Comparison of ENCODE assay signal across 8 mouse cellular contexts in genomic region chr13:23423286-23424051, GRCm38 (mm10). TPM values are rescaled to one million over a fixed set of nuclear protein-coding genes. Genes with fewer than 3 reads are reported as not detected.
A peak's percentile ranks its signal among the peaks of the same experiment; 100 is the strongest.
DNase-seq lines count a peak whose midpoint lies in the region; ATAC-seq and TF ChIP-seq lines count a peak whose summit lies in the region.

TSS of gene Abt1 (minus strand) at chr13:23423866.

- peak within 1 kb of the TSS; percentile 80 for H3K4me3 ChIP-seq in gastrocnemius, adult 2 months
- H3K4me3 ChIP-seq in hindbrain, postnatal 0 days (ENCODE audit: low read length), result peak within 1 kb of the TSS; percentile 94
- peak within 1 kb of the TSS; percentile 100 for H3K4me3 ChIP-seq in megakaryocyte, embryonic 14.5 days (replicated peaks)

- H3K9me3 ChIP-seq in hindbrain, postnatal 0 days (ENCODE audit: low read length), result no peaks in the 10 kb centered on the region
- H3K9me3 ChIP-seq in megakaryocyte, embryonic 14.5 days, result no peaks in the 10 kb centered on the region

- no peaks in the 10 kb centered on the region for H3K27me3 ChIP-seq in hindbrain, postnatal 0 days (ENCODE audit: insufficient read depth, low read length)
- H3K27me3 ChIP-seq in megakaryocyte, embryonic 14.5 days (replicated peaks), result no peaks in the 10 kb centered on the region

- no peak for TF ChIP-seq CTCF in gastrocnemius, adult 2 months (IDR thresholded peaks at IDR 0.05)
- TF ChIP-seq CTCF in hindbrain, postnatal 0 days (IDR thresholded peaks at IDR 0.05; ENCODE audit: low read depth), result no peak; the same call in 1 of the 2 replicates

- peak within 1 kb of the TSS; percentile 75 for H3K4me2 ChIP-seq in hindbrain, postnatal 0 days (ENCODE audit: low read depth, low read length)

- H3K4me1 ChIP-seq in hindbrain, postnatal 0 days (ENCODE audit: insufficient read depth, low read length), result peaks cover 7% of the 10 kb centered on the region
- H3K4me1 ChIP-seq in megakaryocyte, embryonic 14.5 days, result peaks cover 44% of the 10 kb centered on the region

- peak; percentile 49 for ATAC-seq in activated CD4-positive, CD25-positive, alpha-beta regulatory T cell, adult 4 months
- peak; percentile 84 for ATAC-seq in hindbrain, postnatal 0 days

- intact Hi-C loops in gastrocnemius, adult 2 months (cut with DNase I), result loop anchor here (1.0 to 5.0 kb wide), 2 partner anchors 175 to 259 kb away; partner anchors contain the start of genes Hist1h2ac and Hist1h2bc

- under 1% methylated on average over 48 of the region's 48 CpGs for WGBS in hindbrain, postnatal 0 days

- H3K27ac ChIP-seq in gastrocnemius, adult 2 months, result peak within 1 kb of the TSS; percentile 92
- peak within 1 kb of the TSS; percentile 57 for H3K27ac ChIP-seq in hindbrain, postnatal 0 days

- peaks cover 19% of the 10 kb centered on the region for H3K36me3 ChIP-seq in hindbrain, postnatal 0 days (ENCODE audit: insufficient read depth, low read length)
- H3K36me3 ChIP-seq in megakaryocyte, embryonic 14.5 days (replicated peaks; ENCODE audit: low read length), result peaks cover 42% of the 10 kb centered on the region

- DNase-seq in cerebellum, postnatal 4 days (ENCODE audit: low spot score in 2 of 2), result peak; percentile 96 to 97
- peak; percentile 95 for DNase-seq in gastrocnemius, adult 2 months
- DNase-seq in hindbrain, postnatal 0 days (ENCODE audit: low spot score), result peak; percentile 99
- DNase-seq in left cerebral cortex, adult 9 months (ENCODE audit: low spot score in 2 of 2), result peak; percentile 78 to 95
- DNase-seq in right cerebral cortex, adult 2 months (ENCODE audit: low spot score in 2 of 2), result peak; percentile 98
- peak; percentile 95 for DNase-seq in urinary bladder, postnatal 10 days (ENCODE audit: low spot score)

- H3K9ac ChIP-seq in hindbrain, postnatal 0 days (replicated peaks; ENCODE audit: low read length), result peak within 1 kb of the TSS; percentile 76

RNA-seq across cellular contexts. Expression of gene Abt1, which starts in this region (rescaled TPM):
- polyA plus RNA-seq in activated CD4-positive, CD25-positive, alpha-beta regulatory T cell, adult 4 months (2017; shearing (Covaris generic)), result 10 to 100 TPM; 10.4 to 11.1 TPM
- total RNA-seq in gastrocnemius, adult 2 months (2021), result 1 to 10 TPM; 3.6 to 3.9 TPM
- total RNA-seq in hindbrain, postnatal 0 days (2014; rRNA removed), result 5.0 and 5.5 TPM in 2 replicates
- 7.2 and 7.6 TPM in 2 replicates for polyA plus RNA-seq in hindbrain, postnatal 0 days (2015; fragmentation: Nextera tagmentation; extraction: Ambion mirVana)
- 1.6 and 7.8 TPM in 2 replicates for polyA plus RNA-seq in megakaryocyte, embryonic 14.5 days (2012; ENCODE audit: insufficient read depth, low replicate concordance)

Comparison
In these comparisons a context has a peak if more than half of its experiments do, and no peak if none do; other contexts are left out.
1. Peak in every context shown above with its lines: DNase-seq, ATAC-seq, H3K4me3 ChIP-seq and H3K27ac ChIP-seq.